Mouse (Mus musculus): Measurements from ENCODE around the gene Olfr1255. TPM values are rescaled to one million over a fixed set of nuclear protein-coding genes. Genes with fewer than 3 reads are reported as not detected.

Olfr1255 gene
- not detected for polyA plus RNA-seq (2017; shearing (Covaris generic))

- no peak for ATAC-seq
Measured at GRCm38 (mm10) chr2:89811751-89812150, at the start of gene Olfr1255. Olfr1255 (plus strand) TSS chr2:89812051.

- ATAC-seq: no peak
Measured at GRCm38 (mm10) chr2:89793519-89793918, 18.3 kb upstream of the Olfr1255 start, which contains the start of gene Olfr1254. Olfr1254 (minus strand) TSS chr2:89793619.

- no peak for ATAC-seq
Measured at GRCm38 (mm10) chr2:89799583-89799982, 12.3 kb upstream of the Olfr1255 start.

GRCm38 (mm10) chr2:89810751-89811150 is 1.1 kb upstream of the Olfr1255 start:
- ATAC-seq: no peak

- no peak for ATAC-seq
Measured at GRCm38 (mm10) chr2:89820216-89820615, 8.4 kb downstream of the Olfr1255 start.

- ATAC-seq: no peak
Measured at GRCm38 (mm10) chr2:89841455-89841854, 29.6 kb downstream of the Olfr1255 start, which contains the start of gene Olfr1256. Olfr1256 (minus strand) TSS chr2:89841555.

- ATAC-seq: no peak
Measured at GRCm38 (mm10) chr2:89848105-89848504, 36.3 kb downstream of the Olfr1255 start, which contains the start of gene Olfr48. Olfr48 (minus strand) TSS chr2:89848205.

GRCm38 (mm10) chr2:89849230-89849629 is 37.4 kb downstream of the Olfr1255 start:
- ATAC-seq: no peak

Other genes starting within 250 kb of the Olfr1255 start
- gene Olfr1245, start 233.6 kb upstream of the Olfr1255 start, polyA plus RNA-seq (2017; shearing (Covaris generic)): not detected
- gene Olfr1246, start 218.9 kb upstream of the Olfr1255 start, polyA plus RNA-seq (2017; shearing (Covaris generic)): not detected
- gene Olfr1247, start 197.9 kb upstream of the Olfr1255 start, polyA plus RNA-seq (2017; shearing (Covaris generic)): under 1 TPM in 1 of 3 experiments, not detected in 2; 0.07 TPM
- gene Olfr1248, start 193.8 kb upstream of the Olfr1255 start, polyA plus RNA-seq (2017; shearing (Covaris generic)): not detected
- not detected for gene Olfr1249, start 177.1 kb upstream of the Olfr1255 start, polyA plus RNA-seq (2017; shearing (Covaris generic))
- not detected for gene Olfr1250, start 150.6 kb upstream of the Olfr1255 start, polyA plus RNA-seq (2017; shearing (Covaris generic))
- not detected for gene Olfr1251, start 140.1 kb upstream of the Olfr1255 start, polyA plus RNA-seq (2017; shearing (Covaris generic))
- not detected for gene Olfr1252, start 87.0 kb upstream of the Olfr1255 start, polyA plus RNA-seq (2017; shearing (Covaris generic))
- not detected for gene Olfr1253, start 55.0 kb upstream of the Olfr1255 start, polyA plus RNA-seq (2017; shearing (Covaris generic))
- not detected for gene Olfr1254, start 18.4 kb upstream of the Olfr1255 start, polyA plus RNA-seq (2017; shearing (Covaris generic))
- gene Olfr1256, start 29.5 kb downstream of the Olfr1255 start, polyA plus RNA-seq (2017; shearing (Covaris generic)): not detected
- gene Olfr48, start 36.2 kb downstream of the Olfr1255 start, polyA plus RNA-seq (2017; shearing (Covaris generic)): not detected
- not detected for gene Olfr1257, start 66.4 kb downstream of the Olfr1255 start, polyA plus RNA-seq (2017; shearing (Covaris generic))
- not detected for gene Olfr1258, start 115.3 kb downstream of the Olfr1255 start, polyA plus RNA-seq (2017; shearing (Covaris generic))
- gene Olfr1259, start 136.6 kb downstream of the Olfr1255 start, polyA plus RNA-seq (2017; shearing (Covaris generic)): not detected
- not detected for gene Olfr1260, start 162.3 kb downstream of the Olfr1255 start, polyA plus RNA-seq (2017; shearing (Covaris generic))
- not detected for gene Olfr1261, start 179.2 kb downstream of the Olfr1255 start, polyA plus RNA-seq (2017; shearing (Covaris generic))
- not detected for gene Olfr1262, start 188.1 kb downstream of the Olfr1255 start, polyA plus RNA-seq (2017; shearing (Covaris generic))
- not detected for gene Olfr1263, start 200.1 kb downstream of the Olfr1255 start, polyA plus RNA-seq (2017; shearing (Covaris generic))
- gene Olfr1264, start 213.5 kb downstream of the Olfr1255 start, polyA plus RNA-seq (2017; shearing (Covaris generic)): not detected
- not detected for gene Olfr1265, start 223.3 kb downstream of the Olfr1255 start, polyA plus RNA-seq (2017; shearing (Covaris generic))

All from inflammation-experienced regulatory T-cells, adult 6 months (primary cell).